Mouse (Mus musculus) erythroblast, embryonic 14.5 days (primary cell): Measurements from ENCODE around the gene Cbfa2t3.

ENCODE experiments used
- GATA1 ChIP-seq: IDR thresholded peaks from 2 replicates; pipeline ENCODE4 v1.6.1; 2012; ENCODE audit warnings: low read length, inconsistent platforms, mixed read lengths
- TAL1 ChIP-seq: IDR thresholded peaks from 3 replicates; pipeline ENCODE4 v1.6.1; 2012; ENCODE audit warnings: low read length, inconsistent platforms, mixed read lengths

GRCm38 (mm10) chr8:122691018-122691417, 7.9 kb downstream of the Cbfa2t3 start:
- no peak for TF ChIP-seq GATA1
- no peak for TF ChIP-seq TAL1
